Mouse (Mus musculus): ENCODE measurements around the gene Dync1li1.
A peak's percentile ranks its signal among the peaks of the same experiment; 100 is the strongest.

DNA sequence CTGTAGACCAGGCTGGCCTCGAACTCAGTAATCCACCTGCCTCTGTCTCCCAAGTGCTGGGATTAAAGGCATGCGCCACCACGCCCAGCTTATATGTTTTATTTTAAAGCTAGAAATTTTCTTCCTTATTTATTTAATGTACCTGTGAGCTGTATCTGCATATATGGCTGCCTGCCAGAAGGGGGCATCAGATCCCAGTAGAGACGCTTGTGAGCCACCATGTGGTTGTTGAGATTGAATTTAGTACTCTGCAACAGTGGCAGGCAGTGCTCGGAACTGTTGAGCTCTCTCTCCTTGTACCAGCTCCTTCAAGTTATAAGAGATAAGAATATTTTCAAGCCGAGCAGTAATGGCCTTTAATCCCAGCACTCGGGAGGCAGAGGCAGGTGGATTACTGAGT is 21.8 kb downstream of the Dync1li1 start:
- TF ChIP-seq CTCF (IDR thresholded peaks at IDR 0.05; ENCODE audit: extremely low read depth, insufficient read depth, low read length) (peak; percentile 43), POLR2A (IDR thresholded peaks at IDR 0.05; ENCODE audit: extremely low read depth, insufficient read depth, low read length) (no peak)

Data from cortical plate, adult 2 months (tissue).